Mouse (Mus musculus) liver, embryonic 14.5 days (tissue): ENCODE measurements around the gene Ksr2. TPM values are rescaled to one million over a fixed set of nuclear protein-coding genes. Genes with fewer than 3 reads are reported as not detected.

ENCODE experiments used
- ATAC-seq: fragments of 200-750 bp; cut with Nextera tagmentation; 2 replicates; pipeline ENCODE4 v1.8.0; 2017; ENCODE audit warnings: moderate number of reproducible peaks, mild to moderate bottlenecking, moderate library complexity; ENCODE audit not compliant: insufficient read depth
- DNase-seq, 3 experiments: peaks; one replicate each; pipeline ENCODE4 v3.0.0-alpha.2; 2012 to 2013; ENCODE audit warnings: low read depth in 3 of 3, low spot score in 3 of 3
- H3K27ac ChIP-seq: fragments of 300-500 bp; sonication (generic); 2 replicates; pipeline ENCODE4 v1.5.1; 2014; ENCODE audit warnings: moderate library complexity, mild to moderate bottlenecking, control low read depth, inconsistent platforms
- H3K27me3 ChIP-seq: fragments of 300-500 bp; sonication (generic); 2 replicates; pipeline ENCODE4 v1.6.1; 2014; ENCODE audit warnings: mild to moderate bottlenecking, low read length, moderate library complexity; ENCODE audit not compliant: control insufficient read depth, insufficient read depth
- H3K36me3 ChIP-seq: fragments of 300-500 bp; sonication (generic); replicated peaks from 2 replicates; pipeline ENCODE4 v1.6.1; 2014; ENCODE audit warnings: low read depth; ENCODE audit not compliant: control insufficient read depth, insufficient read depth
- H3K4me1 ChIP-seq, 2 experiments: fragments of 200-500 bp in 1 of 2; fragments of 300-500 bp in 1 of 2; sonication (generic) in 1 of 2; replicated peaks; 2 replicates each; pipeline ENCODE4 v1.6.1; 2012 to 2014; ENCODE audit warnings: antibody characterized with exemption in 1 of 2, inconsistent platforms in 1 of 2, low read length in 1 of 2; ENCODE audit not compliant: control insufficient read depth in 2 of 2, insufficient read depth in 2 of 2
- H3K4me2 ChIP-seq: fragments of 300-500 bp; sonication (generic); 2 replicates; pipeline ENCODE4 v1.6.1; 2014; ENCODE audit warnings: low read depth, mild to moderate bottlenecking, control low read depth, moderate library complexity
- H3K4me3 ChIP-seq, 2 experiments: fragments of 200-500 bp in 1 of 2; fragments of 300-500 bp in 1 of 2; sonication (generic) in 1 of 2; 2 replicates each; pipeline ENCODE4 v1.5.1; 2012 to 2014; ENCODE audit warnings: low read depth in 2 of 2, low read length in 2 of 2, mild to moderate bottlenecking in 2 of 2, control low read depth in 1 of 2, inconsistent platforms in 1 of 2, moderate library complexity in 1 of 2; ENCODE audit not compliant: insufficient read depth in 1 of 2
- H3K9ac ChIP-seq: fragments of 300-500 bp; sonication (generic); replicated peaks from 2 replicates; pipeline ENCODE4 v1.6.1; 2014; ENCODE audit warnings: mild to moderate bottlenecking, control low read depth, moderate library complexity
- H3K9me3 ChIP-seq: fragments of 300-500 bp; sonication (generic); 2 replicates; pipeline ENCODE4 v1.6.1; 2016; ENCODE audit warnings: low read length, mixed read lengths; ENCODE audit not compliant: control insufficient read depth
- CTCF ChIP-seq: IDR thresholded peaks from 2 replicates; pipeline ENCODE4 v1.5.1; 2016; ENCODE audit warnings: antibody characterized with exemption, low read depth, control low read depth
- EP300 ChIP-seq: IDR thresholded peaks from 2 replicates; pipeline ENCODE4 v1.6.1; 2016; ENCODE audit warnings: antibody characterized with exemption, low read depth
- WGBS: fragments of 180-500 bp; shearing (Covaris S2); extraction: QIAGEN DNeasy Blood & Tissue Kit; methylation state at CpG from one replicate; pipeline ENCODE4 v1.1.7; 2014; ENCODE audit not compliant: insufficient replicate concordance; 5-methylcytosine and 5-hydroxymethylcytosine counted together
- polyA plus RNA-seq, 2 experiments: library from polyadenylated mRNA; depleted of rRNA in 1 of 2; stranded (reverse) in 1 of 2; unstranded in 1 of 2; fragments of >200 nt; fragmentation: Nextera tagmentation in 1 of 2; extraction: Ambion mirVana in 1 of 2; gene quantifications; 2 replicates each; pipeline versions ENCODE4 v1.2.1 to v1.2.3; 2012 to 2014

Gene Ksr2
- polyA plus RNA-seq, 2 experiments: 0.01 to 0.04 TPM

- no peaks in the 10 kb centered on the region for H3K27me3 ChIP-seq
- 58% methylated on average over 4 of the region's 4 CpGs for WGBS
- DNase-seq (no peak), ATAC-seq (no peak)
- no peaks in the 10 kb centered on the region for H3K36me3 ChIP-seq
- no peaks in the 10 kb centered on the region; the same call in 1 of the 2 replicates for H3K9me3 ChIP-seq
- no peak overlapping the region for H3K27ac ChIP-seq
- TF ChIP-seq CTCF: no peak
- TF ChIP-seq EP300: no peak
- no peak overlapping the region for H3K4me3 ChIP-seq
- no peaks in the 10 kb centered on the region for H3K4me1 ChIP-seq
- H3K9ac ChIP-seq: no peak overlapping the region
- no peak overlapping the region for H3K4me2 ChIP-seq
These were observed 140.7 kb downstream of the Ksr2 start for GRCm38 (mm10) chr5:117554505-117554904.

GRCm38 (mm10) chr5:117556570-117556969 lies 142.8 kb downstream of the Ksr2 start:
- Histone ChIP-seq H3K27ac (no peak overlapping the region), H3K4me3 (no peak overlapping the region)
- 63% methylated on average over 9 of the region's 9 CpGs for WGBS

GRCm38 (mm10) chr5:117561080-117561479 lies 147.3 kb downstream of the Ksr2 start:
- Histone ChIP-seq H3K4me1 (no peaks in the 10 kb centered on the region), H3K9ac (no peak overlapping the region), H3K4me3 (no peak overlapping the region), H3K36me3 (no peaks in the 10 kb centered on the region), H3K4me2 (no peak overlapping the region), H3K27me3 (no peaks in the 10 kb centered on the region), H3K27ac (no peak overlapping the region), H3K9me3 (no peaks in the 10 kb centered on the region; the same call in 1 of the 2 replicates)
- WGBS: 48% methylated on average over 2 of the region's 2 CpGs
- DNase-seq (no peak), ATAC-seq (no peak)
- TF ChIP-seq EP300 (no peak), CTCF (no peak)

More at GRCm38 (mm10) chr5:117556570-117556969, 142.8 kb downstream of the Ksr2 start:
- TF ChIP-seq EP300: no peak
- H3K36me3 ChIP-seq: no peaks in the 10 kb centered on the region
- H3K4me1 ChIP-seq: no peaks in the 10 kb centered on the region
- no peak overlapping the region for H3K9ac ChIP-seq
- no peaks in the 10 kb centered on the region for H3K27me3 ChIP-seq
- H3K9me3 ChIP-seq: no peaks in the 10 kb centered on the region; the same call in 1 of the 2 replicates
- H3K4me2 ChIP-seq: no peak overlapping the region
- DNase-seq (no peak), ATAC-seq (no peak)

GRCm38 (mm10) chr5:117566051-117566665 lies 152.4 kb downstream of the Ksr2 start:
- Histone ChIP-seq H3K27me3 (no peaks in the 10 kb centered on the region), H3K27ac (no peak overlapping the region), H3K4me1 (no peaks in the 10 kb centered on the region), H3K9ac (no peak overlapping the region), H3K9me3 (no peaks in the 10 kb centered on the region), H3K4me2 (no peak overlapping the region), H3K4me3 (no peak overlapping the region), H3K36me3 (no peaks in the 10 kb centered on the region)
- ATAC-seq (no peak), DNase-seq (no peak)
- WGBS: 46% methylated on average over 12 of the region's 12 CpGs
- TF ChIP-seq CTCF (no peak), EP300 (no peak)

GRCm38 (mm10) chr5:117569190-117569795 lies 155.5 kb downstream of the Ksr2 start:
- no peaks in the 10 kb centered on the region for H3K36me3 ChIP-seq

More at GRCm38 (mm10) chr5:117569190-117569795, 155.5 kb downstream of the Ksr2 start:
- no peak for TF ChIP-seq EP300
- no peak for TF ChIP-seq CTCF
- H3K27ac ChIP-seq: no peak overlapping the region
- no peaks in the 10 kb centered on the region for H3K27me3 ChIP-seq
- WGBS: 51% methylated on average over 6 of the region's 6 CpGs
- no peaks in the 10 kb centered on the region for H3K9me3 ChIP-seq
- ATAC-seq: no peak
- H3K4me2 ChIP-seq: no peak overlapping the region
- H3K4me3 ChIP-seq: no peak overlapping the region
- DNase-seq: no peak
- H3K9ac ChIP-seq: no peak overlapping the region
- no peaks in the 10 kb centered on the region for H3K4me1 ChIP-seq
